Mouse (Mus musculus) lung, adult 2 months (tissue): ENCODE measurements around the gene Jazf1.

ENCODE experiments used
- CTCF ChIP-seq: fragments of 200-500 bp; IDR thresholded peaks from 2 replicates; pipeline ENCODE4 v1.5.1; 2011; ENCODE audit warnings: mild to moderate bottlenecking, low read length, control low read depth; ENCODE audit not compliant: insufficient read depth
- POLR2A ChIP-seq: fragments of 200-500 bp; IDR thresholded peaks from 2 replicates; pipeline ENCODE4 v1.6.1; 2011; ENCODE audit warnings: low read depth, mild to moderate bottlenecking, control low read depth, low read length, borderline replicate concordance; ENCODE audit errors: extremely low read depth

GRCm38 (mm10) chr6:52955304-52955703 is 113.1 kb downstream of the Jazf1 start:
- no peak for TF ChIP-seq CTCF
- TF ChIP-seq POLR2A = no peak
